In the genomic region with DNA sequence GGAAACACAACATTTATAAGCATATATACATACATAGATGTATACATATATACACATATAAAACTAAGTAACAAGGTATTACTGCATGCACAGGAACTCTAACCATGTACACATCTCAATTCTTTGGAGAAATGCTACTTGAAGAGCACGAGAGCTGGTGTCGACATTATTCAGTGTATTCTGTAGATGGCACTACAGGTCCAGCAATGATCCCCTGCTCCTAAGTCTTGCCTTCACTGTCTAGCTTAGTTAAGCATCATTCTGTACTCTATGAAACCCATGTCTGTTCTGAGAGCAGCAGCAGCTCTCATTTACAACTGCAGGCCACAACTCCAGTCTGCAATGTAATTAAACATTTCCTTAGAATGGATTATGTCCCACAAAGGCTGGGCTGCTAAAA, we compare ENCODE assay signal across 10 mouse cellular contexts.
DNase-seq lines count a peak whose midpoint lies in the region; ATAC-seq lines count a peak whose summit lies in the region.
"Had no signal": no experiment of that assay in that cellular context is flagged by ENCODE, and none has a peak within 500 bp of the region (broad histone marks: within the 10 kb centered on the region; RNA-seq: fewer than 3 reads in every experiment).

No protein-coding gene starts in this region.

- H3K27ac ChIP-seq in embryonic facial prominence, embryonic 14.5 days (replicated peaks; ENCODE audit: low read depth, low read length), result no peak overlapping the region
- H3K27ac ChIP-seq in embryonic facial prominence, embryonic 10.5 days (replicated peaks), result no peak overlapping the region
- no peak overlapping the region for H3K27ac ChIP-seq in midbrain, embryonic 12.5 days (replicated peaks)
- H3K27ac ChIP-seq in midbrain, embryonic 11.5 days (ENCODE audit: low read depth, low read length), result no peak overlapping the region
- H3K27ac ChIP-seq: embryonic facial prominence, embryonic 15.5 days; limb, embryonic 15.5 days had no signal

- no peak overlapping the region for H3K4me2 ChIP-seq in embryonic facial prominence, embryonic 14.5 days (ENCODE audit: low read depth, low read length)
- H3K4me2 ChIP-seq in midbrain, embryonic 12.5 days (replicated peaks), result no peak overlapping the region
- H3K4me2 ChIP-seq in midbrain, embryonic 11.5 days, result no peak overlapping the region
- H3K4me2 ChIP-seq: embryonic facial prominence, embryonic 15.5 days; limb, embryonic 15.5 days had no signal

- H3K36me3 ChIP-seq in embryonic facial prominence, embryonic 14.5 days (ENCODE audit: control insufficient read depth, insufficient read depth, low read length), result no peaks in the 10 kb centered on the region
- H3K36me3 ChIP-seq in embryonic facial prominence, embryonic 10.5 days (replicated peaks), result no peaks in the 10 kb centered on the region
- H3K36me3 ChIP-seq in midbrain, embryonic 12.5 days, result no peaks in the 10 kb centered on the region
- no peaks in the 10 kb centered on the region for H3K36me3 ChIP-seq in midbrain, embryonic 11.5 days (ENCODE audit: control insufficient read depth, insufficient read depth, low read length)
- H3K36me3 ChIP-seq: embryonic facial prominence, embryonic 15.5 days; limb, embryonic 15.5 days had no signal

- H3K4me1 ChIP-seq in embryonic facial prominence, embryonic 14.5 days (ENCODE audit: control insufficient read depth, insufficient read depth, low read length), result no peaks in the 10 kb centered on the region
- no peaks in the 10 kb centered on the region for H3K4me1 ChIP-seq in embryonic facial prominence, embryonic 10.5 days
- no peaks in the 10 kb centered on the region for H3K4me1 ChIP-seq in midbrain, embryonic 12.5 days
- no peaks in the 10 kb centered on the region for H3K4me1 ChIP-seq in midbrain, embryonic 11.5 days (ENCODE audit: control insufficient read depth, insufficient read depth, low read length)
- H3K4me1 ChIP-seq: embryonic facial prominence, embryonic 15.5 days; limb, embryonic 15.5 days had no signal

- H3K27me3 ChIP-seq in embryonic facial prominence, embryonic 14.5 days (replicated peaks; ENCODE audit: control insufficient read depth, insufficient read depth, low read length), result no peaks in the 10 kb centered on the region
- H3K27me3 ChIP-seq in embryonic facial prominence, embryonic 10.5 days (replicated peaks; ENCODE audit: low read depth, poor library complexity, severe bottlenecking), result no peaks in the 10 kb centered on the region
- no peaks in the 10 kb centered on the region for H3K27me3 ChIP-seq in midbrain, embryonic 12.5 days
- H3K27me3 ChIP-seq in midbrain, embryonic 11.5 days (ENCODE audit: control insufficient read depth, insufficient read depth, low read length), result no peaks in the 10 kb centered on the region
- H3K27me3 ChIP-seq: embryonic facial prominence, embryonic 15.5 days; limb, embryonic 15.5 days had no signal

- no peaks in the 10 kb centered on the region for H3K9me3 ChIP-seq in embryonic facial prominence, embryonic 14.5 days (ENCODE audit: control insufficient read depth, low read length)
- no peaks in the 10 kb centered on the region for H3K9me3 ChIP-seq in embryonic facial prominence, embryonic 10.5 days
- no peaks in the 10 kb centered on the region for H3K9me3 ChIP-seq in midbrain, embryonic 12.5 days
- no peaks in the 10 kb centered on the region for H3K9me3 ChIP-seq in midbrain, embryonic 11.5 days (ENCODE audit: control insufficient read depth, low read length)
- H3K9me3 ChIP-seq: embryonic facial prominence, embryonic 15.5 days; limb, embryonic 15.5 days had no signal

- peak; percentile 63 for DNase-seq in embryonic facial prominence, embryonic 14.5 days (ENCODE audit: low spot score)
- DNase-seq in embryonic facial prominence, embryonic 10.5 days (ENCODE audit: low spot score), result no peak
- DNase-seq in midbrain, embryonic 11.5 days (ENCODE audit: low spot score, missing footprints), result no peak
- peak; percentile 7 to 26 for DNase-seq in layer of hippocampus, adult 8-10 months (ENCODE audit: low spot score in 2 of 2)
- peak; percentile 63 for DNase-seq in retina, postnatal 1 day
- DNase-seq in ovary, postnatal 36 days (ENCODE audit: low spot score), result no peak
- DNase-seq in yolk sac, embryonic 10.5 days (ENCODE audit: low spot score), result no peak

- no peak overlapping the region for H3K9ac ChIP-seq in embryonic facial prominence, embryonic 14.5 days (ENCODE audit: low read depth, low read length)
- no peak overlapping the region for H3K9ac ChIP-seq in midbrain, embryonic 12.5 days (replicated peaks)
- H3K9ac ChIP-seq in midbrain, embryonic 11.5 days (ENCODE audit: low read length), result no peak overlapping the region
- H3K9ac ChIP-seq: embryonic facial prominence, embryonic 15.5 days; limb, embryonic 15.5 days had no signal

- 67% methylated on average over 2 of the region's 2 CpGs for WGBS in embryonic facial prominence, embryonic 14.5 days
- WGBS in embryonic facial prominence, embryonic 10.5 days, result 89% methylated on average over 2 of the region's 2 CpGs
- 81% methylated on average over 2 of the region's 2 CpGs for WGBS in midbrain, embryonic 12.5 days
- WGBS in midbrain, embryonic 11.5 days, result 78% methylated on average over 2 of the region's 2 CpGs

- H3K4me3 ChIP-seq in embryonic facial prominence, embryonic 14.5 days (ENCODE audit: low read depth, low read length), result no peak overlapping the region
- H3K4me3 ChIP-seq in embryonic facial prominence, embryonic 10.5 days, result no peak overlapping the region
- no peak overlapping the region for H3K4me3 ChIP-seq in midbrain, embryonic 12.5 days
- no peak overlapping the region for H3K4me3 ChIP-seq in midbrain, embryonic 11.5 days (ENCODE audit: low read depth, low read length)
- H3K4me3 ChIP-seq: embryonic facial prominence, embryonic 15.5 days; limb, embryonic 15.5 days had no signal

- no peak for ATAC-seq in embryonic facial prominence, embryonic 14.5 days (ENCODE audit: low read depth)
- peak; percentile 41; the same call in 1 of the 2 replicates for ATAC-seq in midbrain, embryonic 12.5 days (ENCODE audit: low FRiP score, low read depth)
- ATAC-seq in midbrain, embryonic 11.5 days (ENCODE audit: low FRiP score), result no peak

Comparison
In these comparisons a context has a peak if more than half of its experiments do, and no peak if none do; other contexts are left out.
1. DNase-seq: peak in embryonic facial prominence, embryonic 14.5 days (single experiment), layer of hippocampus, adult 8-10 months (2 of 2) and retina, postnatal 1 day (single experiment); none in embryonic facial prominence, embryonic 10.5 days (single experiment), midbrain, embryonic 11.5 days (single experiment), ovary, postnatal 36 days (single experiment) and yolk sac, embryonic 10.5 days (single experiment).